ENCODE assay signal across 9 mouse cellular contexts in genomic region chr12:85257008-85257639, GRCm38 (mm10). TPM values are rescaled to one million over a fixed set of nuclear protein-coding genes. Genes with fewer than 3 reads are reported as not detected.
DNase-seq lines count a peak whose midpoint lies in the region; ATAC-seq and TF ChIP-seq lines count a peak whose summit lies in the region.
"Had no signal": no experiment of that assay in that cellular context is flagged by ENCODE, and none has a peak within 500 bp of the region (broad histone marks: within the 10 kb centered on the region; RNA-seq: fewer than 3 reads in every experiment).

No protein-coding gene starts in this region.

- TF ChIP-seq CTCF in lung, postnatal 0 days (IDR thresholded peaks at IDR 0.05), result no peak

- intact Hi-C loops in heart, postnatal 14 days (cut with DNase I), result no loop called here

- H3K36me3 ChIP-seq in heart, embryonic 10.5 days, result peaks cover 5% of the 10 kb centered on the region; the same call in 1 of the 2 replicates
- H3K36me3 ChIP-seq in heart, embryonic 15.5 days, result peaks cover 5% of the 10 kb centered on the region; the same call in 1 of the 2 replicates
- 0 out of 2 replicates have a peak, but pooled peaks cover 4% of the 10 kb centered on the region for H3K36me3 ChIP-seq in lung, postnatal 0 days (ENCODE audit: insufficient read depth, low read length)

- H3K9ac ChIP-seq in heart, embryonic 15.5 days, result no peak overlapping the region
- no peak overlapping the region for H3K9ac ChIP-seq in lung, postnatal 0 days (replicated peaks; ENCODE audit: low read depth)

- no peaks in the 10 kb centered on the region for H3K4me1 ChIP-seq in heart, embryonic 10.5 days
- H3K4me1 ChIP-seq in heart, embryonic 15.5 days (replicated peaks), result peaks cover 3% of the 10 kb centered on the region; the same call in 1 of the 2 replicates
- no peaks in the 10 kb centered on the region for H3K4me1 ChIP-seq in lung, postnatal 0 days (ENCODE audit: insufficient read depth, low read depth, low read length)

- no peaks in the 10 kb centered on the region for H3K9me3 ChIP-seq in heart, embryonic 10.5 days
- no peaks in the 10 kb centered on the region for H3K9me3 ChIP-seq in heart, embryonic 15.5 days (replicated peaks)
- no peaks in the 10 kb centered on the region for H3K9me3 ChIP-seq in lung, postnatal 0 days (ENCODE audit: low read length)
- H3K9me3 ChIP-seq: embryonic facial prominence, embryonic 13.5 days had no signal

- 60% methylated on average over 7 of the region's 7 CpGs for WGBS in heart, embryonic 10.5 days
- 47% methylated on average over 7 of the region's 7 CpGs for WGBS in heart, embryonic 15.5 days
- 54% methylated on average over 7 of the region's 7 CpGs for WGBS in lung, postnatal 0 days

- H3K27me3 ChIP-seq in heart, embryonic 10.5 days (ENCODE audit: insufficient read depth, poor library complexity, severe bottlenecking), result no peaks in the 10 kb centered on the region
- no peaks in the 10 kb centered on the region for H3K27me3 ChIP-seq in heart, embryonic 15.5 days
- no peaks in the 10 kb centered on the region for H3K27me3 ChIP-seq in lung, postnatal 0 days (replicated peaks; ENCODE audit: insufficient read depth, low read length)
- H3K27me3 ChIP-seq: embryonic facial prominence, embryonic 13.5 days had no signal

- ATAC-seq in heart, embryonic 15.5 days (replicated peaks; ENCODE audit: insufficient number of reproducible peaks, insufficient read depth, low FRiP score, low read depth), result 0 out of 2 replicates have a peak, but pooled peaks have one; percentile 53
- ATAC-seq in lung, postnatal 0 days, result peak; percentile 53; the same call in 1 of the 2 replicates
- ATAC-seq in frontal cortex, adult (ENCODE audit: low TSS enrichment), result no peak

- TF ChIP-seq EP300 in lung, postnatal 0 days (IDR thresholded peaks at IDR 0.05), result no peak; the same call in 1 of the 2 replicates

- DNase-seq in heart, embryonic 10.5 days (ENCODE audit: low spot score), result no peak
- no peak for DNase-seq in heart, postnatal 14 days
- peak; percentile 39 for DNase-seq in CD4-positive helper T cell, adult 2 months (ENCODE audit: low read depth, low spot score)
- peak; percentile 51 for DNase-seq in lung, postnatal 0 days (ENCODE audit: low spot score)
- no peak for DNase-seq in adrenal gland, adult (ENCODE audit: inconsistent age in 2 of 2, low spot score in 1 of 2)
- no peak for DNase-seq in retina, postnatal 1 day

- no peak overlapping the region for H3K4me2 ChIP-seq in heart, embryonic 15.5 days
- H3K4me2 ChIP-seq in lung, postnatal 0 days (replicated peaks; ENCODE audit: low read depth, low read length), result no peak overlapping the region
- H3K4me2 ChIP-seq: embryonic facial prominence, embryonic 13.5 days had no signal

- no peak overlapping the region for H3K4me3 ChIP-seq in heart, embryonic 10.5 days
- no peak overlapping the region for H3K4me3 ChIP-seq in heart, embryonic 15.5 days
- H3K4me3 ChIP-seq in lung, postnatal 0 days (ENCODE audit: low read depth, low read length), result no peak overlapping the region
- H3K4me3 ChIP-seq: embryonic facial prominence, embryonic 13.5 days had no signal

- peak overlapping the region; percentile 44; the same call in 1 of the 2 replicates for H3K27ac ChIP-seq in heart, embryonic 10.5 days
- peak overlapping the region; percentile 57 for H3K27ac ChIP-seq in heart, embryonic 15.5 days
- peak overlapping the region; percentile 40; the same call in 1 of the 2 replicates for H3K27ac ChIP-seq in lung, postnatal 0 days (ENCODE audit: low read length)

RNA-seq across cellular contexts. Expression of gene Mlh3, which starts 13.3 kb away (rescaled TPM):
- 6.8 and 7.0 TPM in 2 replicates for polyA plus RNA-seq in heart, embryonic 10.5 days (2016; fragmentation: Nextera tagmentation; extraction: Ambion mirVana)
- total RNA-seq in heart, postnatal 14 days (2021), result 1 to 10 TPM; 8.3 to 8.6 TPM
- polyA plus RNA-seq in heart, embryonic 15.5 days (2015; fragmentation: Nextera tagmentation; extraction: Ambion mirVana), result 6.2 and 6.4 TPM in 2 replicates
- polyA plus RNA-seq in lung, postnatal 0 days (2015; fragmentation: Nextera tagmentation; extraction: Ambion mirVana), result 4.2 and 5.0 TPM in 2 replicates

RNA-seq across cellular contexts. Expression of gene Acyp1, which starts 31.1 kb away (rescaled TPM):
- polyA plus RNA-seq in heart, embryonic 10.5 days (2016; fragmentation: Nextera tagmentation; extraction: Ambion mirVana), result 65.3 and 75.4 TPM in 2 replicates
- 10 to 100 TPM; 19.2 to 20.3 TPM for total RNA-seq in heart, postnatal 14 days (2021)
- polyA plus RNA-seq in heart, embryonic 15.5 days (2015; fragmentation: Nextera tagmentation; extraction: Ambion mirVana), result 57.5 and 71.7 TPM in 2 replicates
- polyA plus RNA-seq in lung, postnatal 0 days (2015; fragmentation: Nextera tagmentation; extraction: Ambion mirVana), result 54.9 and 68.2 TPM in 2 replicates

RNA-seq across cellular contexts. Expression of gene Zc2hc1c, which starts 31.3 kb away (rescaled TPM):
- polyA plus RNA-seq in heart, embryonic 10.5 days (2016; fragmentation: Nextera tagmentation; extraction: Ambion mirVana), result 0.82 and 0.85 TPM in 2 replicates
- total RNA-seq in heart, postnatal 14 days (2021), result 1 to 10 TPM; 1.5 to 2.2 TPM
- 1.3 and 1.5 TPM in 2 replicates for polyA plus RNA-seq in heart, embryonic 15.5 days (2015; fragmentation: Nextera tagmentation; extraction: Ambion mirVana)
- polyA plus RNA-seq in lung, postnatal 0 days (2015; fragmentation: Nextera tagmentation; extraction: Ambion mirVana), result 2.6 and 2.7 TPM in 2 replicates

RNA-seq across cellular contexts. Expression of gene Eif2b2, which starts 37.8 kb away (rescaled TPM):
- polyA plus RNA-seq in heart, embryonic 10.5 days (2016; fragmentation: Nextera tagmentation; extraction: Ambion mirVana), result 71.5 and 91.3 TPM in 2 replicates
- 10 to 100 TPM; 47.0 to 50.4 TPM for total RNA-seq in heart, postnatal 14 days (2021)
- polyA plus RNA-seq in heart, embryonic 15.5 days (2015; fragmentation: Nextera tagmentation; extraction: Ambion mirVana), result 50.1 and 62.3 TPM in 2 replicates
- polyA plus RNA-seq in lung, postnatal 0 days (2015; fragmentation: Nextera tagmentation; extraction: Ambion mirVana), result 58.7 and 64.9 TPM in 2 replicates

Comparison
In these comparisons a context has a peak if more than half of its experiments do, and no peak if none do; other contexts are left out.
1. DNase-seq: peak in CD4-positive helper T cell, adult 2 months (single experiment) and lung, postnatal 0 days (single experiment); none in heart, embryonic 10.5 days (single experiment), heart, postnatal 14 days (0 of 2), adrenal gland, adult (0 of 2) and retina, postnatal 1 day (single experiment).
2. Peak in every context shown above with its lines, with median percentiles within 50 percentile points of each other: H3K27ac ChIP-seq.